Mouse (Mus musculus) mouse trophoblast stem cell (cell line): ENCODE data around the gene Fus.

ENCODE experiments used
- in situ Hi-C, 2 experiments: fragments of 300-500 bp; cut with MseI, MboI; formaldehyde crosslinking; loops; 2 replicates in 1 of 2; 3 replicates in 1 of 2; pipeline ENCODE4 v1.15.1; 2025

Gene Fus

DNA sequence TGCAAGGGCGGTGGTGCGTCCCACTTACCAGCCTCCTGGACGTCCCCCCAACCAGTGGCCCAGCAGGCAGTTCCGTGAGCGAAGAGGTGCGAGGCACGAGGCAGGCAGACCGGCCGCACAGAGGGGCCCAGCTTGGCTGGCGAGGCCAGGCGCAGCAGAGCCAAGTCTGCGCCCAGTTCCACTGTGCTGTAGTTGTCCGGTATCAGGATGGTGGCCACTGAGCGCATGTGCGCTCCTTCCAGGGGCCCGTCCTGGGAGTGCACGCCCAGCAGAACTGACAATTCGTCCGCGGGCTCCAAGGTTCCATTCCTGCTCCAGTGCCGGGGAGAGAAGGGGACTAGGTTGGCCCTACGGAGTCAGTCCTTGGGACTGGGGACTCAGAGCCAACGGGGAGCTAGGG is 22.6 kb upstream of the Fus start:
- in situ Hi-C loops: no loop called here

DNA sequence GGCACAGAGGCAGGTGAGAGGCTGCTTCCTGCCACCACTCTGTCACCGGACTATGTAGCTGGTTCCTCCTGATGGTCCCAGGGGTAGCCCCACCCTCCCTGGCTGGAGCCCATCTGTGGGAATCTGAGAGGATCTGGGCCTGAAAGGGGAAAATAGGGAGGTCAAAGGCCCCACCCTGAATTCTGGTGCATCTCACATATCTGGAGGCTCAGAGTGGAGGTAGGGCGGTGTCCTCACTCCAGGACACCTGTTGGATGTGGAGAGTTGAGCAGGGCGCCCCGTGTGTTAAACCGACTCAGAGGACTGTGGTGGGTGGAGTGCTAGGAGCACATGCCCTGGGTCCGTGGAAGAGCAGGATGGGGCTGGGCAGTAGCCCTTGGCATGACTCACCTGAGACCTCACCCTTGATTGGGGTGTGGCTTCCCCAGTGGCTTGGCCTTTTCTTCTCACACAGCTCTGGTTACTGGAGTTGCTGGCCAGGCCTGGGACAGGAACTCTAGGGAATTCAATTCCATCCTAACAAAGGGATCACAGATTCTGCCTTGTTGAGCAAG is 20.7 kb upstream of the Fus start, which contains the start of gene Prss36:
Gene Prss36 (minus strand): TSS at position 256 of the 554 bp plus-strand sequence.
- in situ Hi-C loops: no loop called here

DNA sequence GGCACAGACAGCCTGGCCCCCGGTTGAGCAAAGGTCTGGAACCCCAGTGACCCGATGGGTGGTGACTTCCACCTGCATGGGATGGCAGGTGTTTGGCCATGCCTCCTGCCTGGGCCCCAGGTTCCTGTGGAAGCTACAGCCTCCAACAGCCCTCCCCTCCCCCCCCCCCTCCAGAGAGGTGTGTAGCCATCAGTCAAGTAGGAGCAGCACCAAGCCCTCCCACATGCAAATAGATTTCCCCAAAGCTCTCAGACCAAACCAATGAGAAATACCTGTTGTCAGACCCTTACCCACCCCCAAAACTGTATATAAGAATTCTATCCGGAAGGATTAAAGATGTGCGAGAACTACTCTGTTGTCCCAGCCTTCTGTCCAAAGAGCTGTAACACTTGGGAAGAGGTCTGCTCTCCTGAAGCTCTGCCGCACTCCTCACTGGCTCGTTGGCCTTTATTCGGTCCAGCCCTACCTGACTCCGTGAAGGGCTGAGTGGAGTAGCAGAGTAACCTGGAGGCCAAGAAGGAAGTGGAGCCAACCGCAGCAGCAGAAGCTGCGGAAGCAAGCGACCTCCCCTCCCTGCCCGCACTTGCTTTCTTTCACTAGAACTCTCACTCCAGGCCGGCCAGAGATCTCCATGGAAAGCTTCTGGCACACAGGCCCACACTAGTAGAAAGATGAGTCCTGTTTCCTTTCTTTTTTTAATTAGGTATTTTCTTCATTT is 14.2 kb upstream of the Fus start:
- in situ Hi-C loops: no loop called here

DNA sequence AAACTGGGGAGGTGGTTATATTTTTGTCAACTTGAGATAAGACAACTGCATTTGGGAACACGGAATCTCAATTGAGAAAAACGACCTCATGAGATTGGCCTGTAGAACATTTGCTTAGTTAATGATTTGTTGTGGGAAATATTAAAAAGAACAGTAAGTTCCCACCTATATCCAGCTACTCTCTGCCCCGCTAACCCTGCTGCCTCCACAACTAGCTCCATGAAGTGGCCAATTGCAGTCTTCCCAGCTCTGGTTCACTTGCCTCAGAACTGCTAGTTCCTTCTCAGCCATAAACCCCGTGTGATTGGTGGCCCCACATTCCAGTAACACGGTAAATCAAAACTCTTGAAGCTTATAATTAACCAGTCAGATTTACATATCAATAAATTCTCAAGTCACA is 7.9 kb upstream of the Fus start:
- in situ Hi-C loops: no loop called here

DNA sequence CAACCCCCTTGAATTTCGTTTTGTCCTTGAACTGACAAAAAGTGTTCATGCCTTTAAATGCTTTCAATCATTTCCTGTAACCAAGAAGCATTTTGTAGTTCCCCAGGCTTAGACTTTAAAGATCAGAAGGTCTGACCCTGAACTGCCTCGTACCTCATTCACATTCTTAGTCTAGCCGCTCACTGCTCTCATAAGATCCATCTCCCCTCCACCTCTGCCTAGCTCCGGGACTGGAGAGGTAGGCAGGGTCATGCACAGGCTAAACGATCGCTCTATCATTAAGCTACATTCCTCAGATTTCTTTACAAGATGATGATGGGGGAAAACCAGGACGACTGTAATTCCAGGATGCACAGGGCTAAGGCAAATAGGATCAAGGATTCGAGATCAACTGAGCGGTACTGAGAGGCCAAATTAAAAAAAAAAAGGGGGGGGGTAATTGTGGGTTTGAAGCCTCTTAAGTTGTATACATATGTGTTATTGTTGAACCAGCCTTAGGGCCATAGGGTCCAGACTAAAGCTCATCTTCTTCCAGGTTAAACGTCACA is 812 bp upstream of the Fus start:
- in situ Hi-C loops: no loop called here

DNA sequence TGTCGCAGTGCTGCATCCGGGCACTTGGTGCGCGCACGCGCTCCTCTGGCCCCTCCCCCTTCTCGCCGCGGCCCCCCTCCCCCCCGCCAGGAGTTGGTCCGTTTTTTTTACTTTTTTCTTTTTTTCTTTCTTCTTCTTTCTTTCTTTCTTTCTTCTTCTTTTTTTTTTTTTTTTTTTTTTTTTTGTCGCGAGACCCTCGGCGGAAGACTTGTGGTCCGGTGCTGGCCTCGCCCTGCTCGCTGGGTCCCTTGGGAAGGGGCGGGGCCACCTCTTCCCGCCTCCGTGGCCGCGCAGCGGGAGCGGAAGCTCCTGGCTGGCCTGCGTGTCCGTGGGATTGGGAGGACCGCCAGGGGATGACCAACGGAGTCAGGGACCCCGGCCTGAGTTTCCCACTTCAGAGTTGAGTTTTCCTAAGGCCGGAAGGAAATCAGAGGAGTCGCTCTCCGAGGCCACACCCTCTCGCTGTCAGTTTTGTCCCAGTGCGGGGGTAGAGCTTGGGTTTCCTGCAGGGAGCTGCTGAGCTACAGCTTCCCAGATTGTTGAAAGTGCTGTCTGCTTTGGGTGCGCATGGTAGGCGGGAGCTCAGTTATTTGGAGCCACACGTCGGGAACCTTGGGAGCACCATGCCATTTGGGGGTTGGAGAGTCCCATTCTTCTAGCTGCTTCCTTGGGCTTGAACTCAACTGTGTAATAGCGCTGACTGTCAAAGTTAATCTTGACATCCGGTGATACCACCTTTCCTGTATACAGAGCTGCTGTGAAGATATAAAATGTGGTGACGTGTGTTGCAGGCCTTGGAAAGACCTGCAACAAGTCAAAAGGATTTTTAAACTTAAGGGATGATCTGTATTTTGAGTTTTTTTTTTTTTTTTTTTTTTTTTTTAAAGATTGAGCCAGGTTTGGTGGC is 918 bp downstream of the Fus start:
- in situ Hi-C loops: no loop called here

DNA sequence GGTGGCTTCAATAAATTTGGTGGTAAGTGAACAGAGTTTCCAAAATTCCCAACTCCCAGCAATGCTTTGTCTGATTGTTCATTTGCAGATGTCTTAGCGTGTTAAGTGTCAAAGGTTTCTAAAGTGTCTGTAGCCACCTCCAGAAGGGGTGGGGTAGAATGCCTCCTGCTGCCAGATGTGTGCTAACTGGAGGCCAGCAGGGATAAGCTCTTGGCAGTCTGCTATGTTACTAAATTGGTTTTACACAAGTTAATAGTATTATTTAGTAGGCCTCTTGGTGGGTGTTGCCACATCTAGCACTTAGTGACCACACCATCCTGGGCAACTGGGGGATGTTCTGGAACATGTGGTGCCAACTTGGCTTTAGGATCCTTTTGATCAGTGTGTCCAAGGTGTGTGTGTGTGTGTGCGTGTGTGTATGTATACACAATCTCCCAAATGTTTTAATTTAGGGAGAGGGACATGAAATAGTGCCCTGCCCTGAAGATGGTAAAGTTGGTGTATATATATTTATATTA is 7.2 kb downstream of the Fus start:
- in situ Hi-C loops: no loop called here

DNA sequence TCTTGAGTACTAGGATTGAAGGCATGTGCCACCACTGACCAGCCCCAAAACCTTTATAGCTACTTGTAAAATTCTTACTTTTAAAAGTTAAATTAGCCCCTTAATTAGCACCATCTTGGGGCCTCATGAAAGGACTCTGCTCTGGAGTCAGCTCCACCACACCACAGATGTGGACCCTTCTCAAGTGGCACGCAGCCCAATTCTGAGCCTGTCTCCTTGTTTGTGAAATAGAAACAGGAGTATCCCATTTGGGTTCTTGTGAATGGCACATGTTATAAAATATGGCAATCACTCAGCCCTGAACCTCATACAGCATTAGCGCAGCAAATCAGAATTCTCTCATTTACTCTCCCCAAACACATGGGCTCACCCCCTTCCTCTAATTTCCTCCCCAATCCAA is 11.6 kb downstream of the Fus start:
- in situ Hi-C loops: no loop called here

DNA sequence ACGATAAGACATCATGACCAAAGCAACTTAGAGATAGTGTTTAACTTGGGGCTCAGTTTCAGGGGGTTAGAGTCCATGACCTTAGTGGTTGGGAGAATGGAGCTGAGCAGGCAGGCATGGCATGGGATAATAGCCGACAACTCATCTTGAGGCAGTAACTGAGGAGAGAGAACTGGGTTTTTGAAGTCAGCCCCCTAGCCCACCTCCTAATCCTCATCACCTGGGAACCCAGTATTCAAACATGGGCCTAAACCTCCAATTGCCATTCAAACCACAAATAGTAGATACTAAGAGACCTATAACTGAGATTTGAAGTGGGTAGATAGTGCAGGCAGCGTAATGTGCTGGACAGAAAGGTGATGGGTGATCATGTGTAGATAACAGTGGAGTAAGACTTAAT is 13.3 kb downstream of the Fus start:
- in situ Hi-C loops: no loop called here

DNA sequence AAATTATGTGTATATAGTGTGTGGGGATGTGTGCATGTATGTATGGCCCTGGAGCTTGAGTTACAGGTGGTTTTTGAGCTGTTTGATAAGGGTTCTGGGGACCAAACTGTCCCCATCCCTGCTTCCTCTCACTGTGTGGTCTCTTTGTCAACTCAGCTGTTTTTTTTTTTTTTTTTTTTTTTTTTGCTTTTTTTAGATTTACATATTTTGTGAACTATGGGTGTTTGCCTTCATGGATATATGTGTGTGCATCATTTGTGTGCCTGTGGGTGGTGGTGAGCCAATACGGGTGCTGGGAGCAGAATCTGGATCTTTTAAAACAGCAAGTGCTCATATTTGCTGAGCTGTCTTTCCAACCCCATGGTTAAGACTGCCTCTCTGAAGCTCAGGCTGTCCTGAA is 21.6 kb downstream of the Fus start:
- in situ Hi-C loops: no loop called here

DNA sequence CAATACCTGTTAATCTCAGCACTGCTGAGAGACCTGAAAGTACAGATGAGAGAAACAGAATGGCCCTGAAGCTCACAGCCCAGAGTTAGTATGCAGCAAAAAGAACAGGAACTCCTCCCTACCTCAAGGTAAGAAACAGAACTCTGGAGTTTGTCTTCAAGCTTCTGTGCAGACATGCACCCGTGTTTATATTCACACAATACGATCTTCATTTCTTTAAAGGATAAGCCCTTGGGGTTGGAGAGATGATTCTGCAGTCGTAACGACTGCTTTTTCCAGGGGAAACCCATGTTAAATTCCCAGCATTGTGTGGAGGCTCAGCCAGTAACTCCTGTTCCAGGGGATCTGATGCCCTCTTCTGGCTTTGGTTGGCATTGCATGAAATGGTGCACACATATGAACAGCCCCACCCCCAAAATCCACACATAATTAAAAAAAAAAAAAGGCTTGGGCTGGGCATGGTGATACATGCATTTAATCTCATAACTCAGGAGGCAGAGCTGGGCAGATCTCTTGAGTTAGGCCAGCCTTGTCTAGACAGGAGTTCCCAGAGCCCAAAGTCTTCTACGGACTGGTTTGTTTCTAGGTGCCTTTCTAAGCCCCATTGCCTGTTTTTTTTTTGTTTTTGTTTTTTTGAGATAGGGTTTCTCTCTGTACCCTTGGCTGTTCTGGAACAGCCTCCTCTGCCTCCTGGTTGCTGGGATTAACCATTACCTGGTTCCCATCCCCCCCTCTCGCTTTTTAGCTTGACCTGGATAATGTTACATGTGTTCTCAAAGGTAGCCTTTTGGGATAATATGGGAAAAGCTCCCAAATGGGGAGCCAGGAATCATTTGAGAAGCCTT is 24.6 kb downstream of the Fus start:
- in situ Hi-C loops: no loop called here

DNA sequence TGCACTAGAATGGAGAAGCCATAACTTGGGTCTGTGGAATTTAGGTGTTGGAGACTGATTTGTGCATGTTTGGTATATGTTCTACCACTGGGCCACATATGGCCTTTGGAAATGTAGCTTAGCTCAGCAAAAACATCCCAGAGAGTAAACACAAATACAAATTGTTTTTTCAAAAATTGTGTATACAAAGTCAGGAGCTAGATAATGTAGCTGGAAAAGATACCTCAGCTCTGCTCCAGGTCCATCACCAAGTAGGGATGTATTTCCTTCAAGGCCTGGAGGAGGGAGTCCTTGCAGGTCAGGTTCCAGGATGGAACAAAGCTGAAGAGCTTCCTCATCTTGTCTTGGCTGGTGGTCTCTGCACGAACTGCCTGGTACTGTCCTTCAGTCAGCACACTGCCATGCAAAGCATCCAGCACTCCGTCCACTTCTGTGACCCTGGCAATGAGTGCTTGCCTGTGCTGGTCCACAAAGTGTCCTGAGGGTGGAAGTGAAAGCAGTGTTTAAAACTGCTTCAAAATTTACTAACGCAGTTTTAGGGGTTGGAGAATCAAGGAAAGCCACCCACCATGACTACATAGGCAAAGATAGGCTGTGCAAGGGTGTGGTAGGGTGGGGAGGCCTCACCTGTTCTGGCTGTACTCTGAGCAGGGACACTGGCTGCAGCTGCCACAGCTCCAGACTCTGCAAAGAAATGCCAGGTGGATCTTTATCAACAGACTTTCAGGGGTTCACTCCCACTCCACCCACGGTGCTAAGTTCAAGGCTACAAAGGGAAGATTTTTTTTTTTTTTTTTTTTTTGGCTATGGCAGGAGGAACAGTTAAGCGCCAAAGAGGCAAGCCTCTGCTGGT is 25.5 kb downstream of the Fus start:
- in situ Hi-C loops: no loop called here

DNA sequence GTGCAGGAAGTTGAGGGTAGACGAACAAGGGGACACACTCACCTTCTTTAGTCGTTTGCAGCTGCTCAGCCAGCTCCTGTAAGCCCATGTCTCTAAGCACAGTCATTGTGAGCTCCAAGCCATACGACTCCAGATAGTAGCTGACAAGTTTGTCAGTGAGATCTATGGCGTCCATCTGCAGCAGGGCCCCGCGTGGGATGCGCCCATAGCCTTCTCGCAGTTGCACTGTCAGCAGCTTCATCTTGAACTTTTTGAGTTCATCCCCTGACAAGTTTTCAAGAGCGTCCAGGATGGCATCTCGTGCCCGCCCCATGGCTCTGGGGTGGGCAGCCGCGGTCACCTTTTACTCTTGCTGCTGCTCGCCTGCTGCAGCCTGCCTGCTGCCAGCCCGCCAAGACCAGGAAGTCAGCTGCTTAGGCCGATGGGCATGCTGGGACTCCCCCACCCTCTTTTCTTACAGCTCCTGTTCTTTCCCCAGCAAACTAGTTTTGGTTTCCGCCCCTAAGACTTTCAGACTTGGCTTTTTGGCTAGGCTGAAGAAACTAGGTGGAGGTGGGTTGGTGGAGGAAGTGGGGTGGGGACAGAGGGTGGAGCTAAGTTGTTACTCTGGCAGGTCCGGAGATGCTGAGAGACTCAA is 26.2 kb downstream of the Fus start, which contains the start of gene Pycard:
Gene Pycard (minus strand): TSS at position 527 of the 637 bp plus-strand sequence.
- in situ Hi-C loops: no loop called here

DNA sequence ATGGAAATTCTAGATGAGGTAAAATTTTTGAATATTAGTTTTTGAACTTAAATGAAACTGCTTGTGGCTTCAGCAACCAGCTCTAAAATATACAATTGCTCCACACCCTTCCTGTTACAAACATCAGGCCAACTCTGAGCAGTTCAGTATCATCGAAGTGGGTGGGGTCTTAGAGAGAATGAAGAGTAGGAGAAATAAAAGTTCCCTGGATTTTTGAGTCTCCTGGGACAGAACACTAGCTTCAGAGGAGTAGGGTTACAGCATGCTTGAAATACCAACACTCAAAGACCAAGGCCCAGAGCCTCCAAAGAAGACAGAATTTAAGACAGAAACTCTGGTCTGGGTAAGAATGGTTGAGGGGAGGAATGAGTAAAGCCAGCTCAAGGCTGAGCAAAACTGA is 32.2 kb downstream of the Fus start:
- in situ Hi-C loops: no loop called here

DNA sequence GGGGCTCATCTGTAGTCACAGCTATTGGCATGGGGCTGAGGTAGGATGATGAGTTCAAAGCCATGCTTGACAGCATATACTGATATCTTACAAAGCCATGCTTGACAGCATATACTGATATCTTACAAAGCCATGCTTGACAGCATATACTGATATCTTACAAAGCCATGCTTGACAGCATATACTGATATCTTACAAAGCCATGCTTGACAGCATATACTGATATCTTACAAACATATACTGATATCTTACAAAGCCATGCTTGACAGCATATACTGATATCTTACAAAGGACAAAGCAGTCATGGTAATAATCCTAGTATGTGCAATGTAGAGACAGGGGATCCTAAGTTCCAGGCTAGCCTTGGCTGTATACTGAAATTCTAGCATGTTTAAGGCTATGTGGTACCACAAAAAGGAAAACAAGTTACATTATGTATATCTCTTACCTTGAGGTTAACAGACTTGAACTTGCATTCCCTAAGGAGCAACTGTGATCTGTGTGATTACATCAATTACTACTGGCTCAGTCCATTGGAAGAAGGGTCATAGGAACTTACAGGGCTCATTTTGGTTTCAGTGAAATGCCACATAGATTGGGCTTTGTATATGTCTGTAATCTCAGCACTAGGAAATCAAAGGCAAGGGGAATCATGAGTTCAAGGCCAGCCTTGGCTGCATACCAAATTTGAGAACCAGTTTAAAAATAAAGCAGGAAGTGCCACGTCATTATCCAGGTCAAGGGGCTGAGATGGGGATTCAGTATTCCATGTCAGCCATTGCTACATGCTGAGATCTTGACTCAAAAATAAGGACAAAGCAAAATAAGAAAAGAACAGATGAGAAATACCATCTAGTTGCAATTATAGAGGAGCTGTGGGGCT is 33.1 kb downstream of the Fus start:
- in situ Hi-C loops: no loop called here

DNA sequence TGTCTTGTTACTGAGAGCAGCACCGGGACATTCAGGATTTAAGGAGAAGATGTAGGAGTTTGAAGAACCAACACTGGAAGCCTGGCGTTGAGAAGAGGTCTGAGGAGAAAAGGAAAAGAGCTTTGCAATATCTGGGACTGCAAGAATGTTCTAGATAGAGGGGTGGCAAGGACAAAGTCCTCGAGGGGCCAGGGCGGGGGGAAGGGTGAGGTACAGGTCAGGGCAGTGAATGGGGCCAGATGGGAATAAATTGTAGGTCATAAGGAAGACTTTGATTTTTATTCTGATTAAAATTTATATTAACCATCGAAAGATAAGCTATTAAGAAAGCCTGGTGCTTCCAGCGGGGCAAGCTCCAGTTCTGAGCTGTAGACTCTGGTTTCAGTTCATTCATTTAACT is 35.8 kb downstream of the Fus start:
- in situ Hi-C loops: no loop called here

DNA sequence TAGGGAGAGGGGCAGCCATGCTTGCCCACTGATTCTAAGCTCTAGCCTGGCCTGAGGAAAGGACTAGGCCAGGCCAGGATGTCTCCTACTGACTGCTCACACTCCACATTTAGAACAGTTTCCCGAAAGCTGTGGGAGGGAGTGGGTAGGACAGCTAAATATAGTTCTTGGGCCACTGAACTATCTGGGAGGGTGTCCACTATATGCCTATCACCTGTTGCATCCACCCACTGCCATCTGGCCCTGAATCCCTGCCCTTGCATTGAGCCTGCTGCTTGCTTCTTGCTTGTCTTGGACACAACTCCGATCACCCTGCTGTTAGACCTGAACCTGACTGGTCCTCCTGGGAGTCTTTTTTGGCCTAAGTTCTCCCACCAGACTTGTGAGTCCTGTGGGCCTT is 36.4 kb downstream of the Fus start, which contains the start of gene Trim72:
Gene Trim72 (plus strand): TSS at position 262 of the 400 bp plus-strand sequence.
- in situ Hi-C loops: no loop called here

DNA sequence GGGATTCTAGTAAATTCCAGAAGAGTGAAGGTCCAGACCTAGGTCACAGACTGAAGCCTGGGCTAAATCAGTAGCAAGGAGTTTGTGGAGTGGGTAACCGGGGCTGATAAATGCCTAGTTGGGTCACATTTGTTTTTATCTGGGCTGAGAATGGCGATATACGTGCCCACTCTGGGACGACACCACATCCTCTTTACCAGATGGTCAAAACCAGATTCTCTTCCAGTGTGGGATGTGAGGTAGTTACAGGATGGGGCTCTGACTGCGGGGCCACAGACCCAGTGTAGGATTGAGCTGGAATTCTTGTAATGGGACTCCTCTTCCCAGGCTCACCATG is 36.9 kb downstream of the Fus start:
- in situ Hi-C loops: no loop called here
